Mouse (Mus musculus): ENCODE measurements at regions not wholly inside any gene's neighbourhood (a gene's known extent, or its start where the extent isn't known, plus 50 kb on each side); places are given as distances from the start of the nearest gene placed in this dataset.

DNA sequence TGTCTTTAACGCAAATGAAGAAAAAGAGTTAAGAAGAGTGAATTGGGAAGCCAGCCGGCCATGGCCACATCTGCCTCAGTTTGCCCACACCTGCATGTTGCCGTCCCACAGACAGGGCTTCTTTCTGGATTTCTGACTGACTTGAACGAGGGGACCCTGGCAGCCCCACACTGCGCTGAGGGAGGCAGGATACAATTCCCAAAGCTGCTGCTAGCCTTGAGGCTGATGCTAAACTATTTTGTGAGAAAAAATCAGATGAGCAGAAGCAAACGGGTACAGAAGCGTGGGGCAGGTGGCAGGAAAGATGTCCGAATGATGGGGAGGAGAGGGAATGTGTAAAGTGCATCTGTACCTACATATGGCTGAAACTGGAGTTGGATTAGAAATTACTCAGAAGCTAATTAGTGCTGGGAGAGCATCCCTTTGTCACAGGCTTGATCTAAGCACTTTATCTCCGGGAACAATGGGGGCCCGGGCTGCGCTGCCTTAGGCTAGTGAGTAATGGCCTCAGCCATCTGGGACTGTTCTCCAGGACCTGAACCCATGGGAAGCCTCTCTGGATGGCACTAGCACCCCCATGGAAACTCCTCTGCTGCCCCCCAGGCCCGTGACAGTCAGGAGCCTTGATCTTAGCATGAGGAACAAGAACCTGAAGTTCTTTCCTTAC, 1497.9 kb upstream of the Gulo start:
- TF ChIP-seq POLR2A (IDR thresholded peaks at IDR 0.05; ENCODE audit: insufficient read depth, low read depth, low read length): no peak
- TF ChIP-seq CTCF (IDR thresholded peaks at IDR 0.05; ENCODE audit: insufficient read depth, low read depth, low read length): no peak

All from olfactory bulb, adult 2 months (tissue).